Mouse (Mus musculus): ENCODE measurements around the gene Esam.

The Esam gene

GRCm38 (mm10) chr9:37554279-37554678 lies 26.4 kb downstream of the Esam start:
- no peak for DNase-seq (ENCODE audit: low spot score in 2 of 2)

DNA sequence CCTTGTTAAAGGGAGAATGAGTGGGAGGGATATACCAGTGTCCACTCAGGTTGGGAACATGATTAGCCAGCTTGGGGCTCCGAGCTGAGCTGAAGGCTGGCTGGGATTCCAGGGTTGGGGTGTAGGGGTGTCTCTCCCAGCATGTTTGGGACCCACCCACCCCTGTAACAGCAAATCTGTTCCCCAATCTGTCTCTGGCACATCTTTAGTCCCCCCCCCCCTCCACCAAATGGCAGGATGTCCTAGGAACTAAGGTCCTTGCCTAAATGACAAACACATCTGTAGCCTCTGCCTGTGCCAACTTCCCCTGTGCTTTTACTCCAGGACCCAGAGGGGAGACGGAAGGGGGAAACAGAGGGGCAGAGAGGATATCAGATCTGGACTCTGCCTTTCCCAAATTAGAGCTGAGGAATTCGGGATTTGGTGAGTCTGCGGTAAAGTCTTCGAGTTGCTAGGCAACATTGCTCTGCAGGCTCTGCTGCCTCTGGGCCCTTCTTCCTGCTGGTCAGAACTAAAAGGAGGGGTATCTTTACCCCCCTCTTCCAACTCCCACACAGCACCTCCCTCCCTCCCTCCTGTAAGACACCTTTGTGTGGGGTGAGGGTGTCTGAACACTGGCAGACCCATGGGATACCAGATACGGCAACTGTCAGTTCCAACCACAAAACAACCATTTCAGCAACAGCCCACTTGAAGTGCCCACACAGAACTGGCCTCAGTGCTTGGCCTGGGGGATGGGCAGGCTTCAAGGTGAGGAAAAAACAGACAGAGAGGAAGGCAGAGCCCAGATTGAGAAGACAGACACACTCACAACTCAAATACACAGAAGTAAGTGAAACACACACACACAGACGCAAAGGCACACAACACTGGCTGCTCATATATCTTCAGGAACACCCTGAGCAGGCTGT lies 27.2 kb downstream of the Esam start, which contains the start of gene Siae:
Siae (plus strand) TSS at position 861 of the 911 bp plus-strand sequence.
- no peak for DNase-seq (ENCODE audit: low spot score in 2 of 2)

- no peak for DNase-seq (ENCODE audit: low spot score in 2 of 2)
Measured at GRCm38 (mm10) chr9:37556366-37556765, 28.5 kb downstream of the Esam start.

- no peak for DNase-seq (ENCODE audit: low spot score in 2 of 2)
Measured at GRCm38 (mm10) chr9:37560617-37561016, 32.7 kb downstream of the Esam start.

DNA sequence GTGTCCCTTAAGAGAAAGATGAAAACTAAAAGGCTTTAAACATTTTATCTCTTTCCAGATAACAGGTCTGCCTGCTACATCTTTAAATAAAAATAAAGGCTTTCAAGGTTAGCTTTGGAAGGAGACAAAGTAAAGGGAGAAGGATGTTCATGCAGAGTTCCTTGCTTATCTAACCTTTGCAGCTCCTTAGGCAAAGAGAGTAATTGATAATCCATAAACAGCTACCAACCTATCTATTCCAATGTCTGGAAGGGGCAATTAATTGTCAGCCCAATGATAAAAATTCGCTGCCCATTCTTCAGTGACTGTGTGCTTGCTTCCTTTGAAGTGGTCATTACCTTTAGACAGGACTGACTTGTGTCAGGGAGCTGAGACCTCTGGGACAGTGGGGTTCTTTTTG lies 35.9 kb downstream of the Esam start:
- no peak for DNase-seq (ENCODE audit: low spot score in 2 of 2)

DNA sequence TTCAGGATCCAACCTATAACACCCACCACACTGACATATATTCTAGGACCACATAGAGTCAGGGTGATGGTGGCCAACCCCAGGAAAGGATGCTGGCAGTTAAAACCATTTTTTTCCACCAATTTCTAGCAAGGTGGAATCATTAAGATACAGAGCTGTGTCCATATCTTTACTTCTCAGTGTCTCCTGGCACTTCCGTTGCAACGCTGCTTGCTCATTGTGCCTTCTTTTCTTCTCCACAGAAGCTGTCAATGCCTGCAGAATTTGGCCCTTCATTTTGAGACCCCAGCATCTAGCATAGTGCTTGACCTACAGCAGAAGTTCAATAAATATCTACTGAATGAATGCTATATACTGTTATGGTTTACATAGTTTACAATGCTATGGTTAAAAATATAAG lies 39.1 kb downstream of the Esam start:
- DNase-seq (ENCODE audit: low spot score in 2 of 2) = no peak

DNA sequence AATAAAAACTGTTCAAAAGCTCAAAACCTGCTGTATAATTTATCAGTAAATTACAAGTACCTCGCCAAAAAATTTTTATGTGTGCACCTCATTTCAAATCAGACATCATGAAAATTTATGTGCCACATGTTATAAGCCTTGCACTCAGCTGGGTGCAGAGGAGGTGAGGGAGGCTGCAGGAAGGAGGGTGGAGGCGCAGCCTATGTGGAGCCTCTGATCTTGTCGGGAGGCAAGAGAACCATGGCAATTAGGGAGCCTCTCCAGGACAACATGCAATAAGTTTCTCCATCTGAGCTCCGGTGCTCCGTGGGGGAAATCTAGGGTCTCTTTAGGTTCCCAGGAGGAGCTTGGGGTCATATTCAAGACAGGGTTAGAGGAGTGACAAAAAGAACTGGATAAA lies 39.6 kb downstream of the Esam start:
- no peak for DNase-seq (ENCODE audit: low spot score in 2 of 2)

DNA sequence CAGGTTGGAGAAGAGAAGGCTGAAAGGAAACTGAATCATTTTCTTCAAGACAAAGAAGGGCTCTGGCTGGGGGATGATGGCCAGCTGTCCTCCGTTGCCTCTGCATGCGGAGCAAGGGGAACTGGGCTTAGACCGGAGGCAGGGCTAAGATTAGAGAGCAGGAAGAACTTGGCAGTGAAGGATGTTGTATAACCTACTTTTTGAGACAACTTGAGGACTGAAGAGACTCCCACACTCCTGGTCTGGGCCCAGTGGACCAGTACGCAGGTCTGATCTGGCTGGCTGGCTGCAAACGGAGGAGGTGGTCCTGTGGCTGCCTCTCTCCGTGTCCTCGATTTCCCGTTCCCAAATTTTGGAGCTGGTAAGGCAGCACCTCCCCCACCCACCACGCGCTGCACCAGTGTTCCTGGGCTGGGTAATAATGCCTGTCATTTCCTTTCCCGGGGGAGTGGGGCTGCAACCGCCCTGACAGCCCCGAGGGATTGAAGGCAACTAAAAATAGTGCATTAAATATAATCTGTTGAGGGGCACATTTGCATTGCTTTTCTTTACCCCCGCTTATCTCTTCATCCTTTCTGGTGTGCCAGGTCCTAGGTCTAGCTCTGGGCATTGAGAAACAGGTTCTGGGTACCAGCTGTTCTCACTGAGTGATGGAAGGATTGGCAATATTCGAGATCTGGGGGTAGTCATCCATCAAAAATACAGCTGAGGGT lies 40.2 kb downstream of the Esam start:
- peak; percentile 38 to 57 for DNase-seq (ENCODE audit: low spot score in 2 of 2)

DNA sequence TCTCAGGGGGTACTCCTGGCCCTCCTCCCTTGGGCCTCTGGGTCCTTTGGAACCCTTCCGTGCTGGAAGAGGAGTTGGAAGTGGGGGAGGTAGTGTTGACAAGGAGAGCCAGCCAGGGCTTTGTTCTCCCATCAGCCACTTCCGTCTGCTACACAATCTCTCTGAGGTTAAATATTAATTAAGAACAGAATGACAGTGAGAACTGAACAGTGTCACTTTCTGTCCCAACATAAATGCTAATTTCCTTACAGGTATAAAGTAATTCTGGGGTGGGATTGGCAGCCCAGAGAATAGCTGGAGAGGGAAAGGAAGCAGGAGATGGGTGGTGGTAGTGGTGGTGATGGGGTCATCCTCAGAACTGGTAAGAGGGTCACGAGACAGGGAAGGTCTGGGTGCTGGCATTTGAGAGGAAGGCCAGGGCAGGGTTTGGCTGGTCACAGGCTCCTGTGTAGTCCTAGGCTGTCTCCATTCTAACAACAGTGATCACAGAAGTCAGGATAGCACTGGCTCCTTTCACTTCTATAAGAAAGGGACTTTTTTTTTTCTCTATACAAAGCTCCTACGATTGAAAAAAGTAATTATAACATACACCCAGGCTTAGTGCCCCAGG lies 40.8 kb downstream of the Esam start:
- peak in 1 of 2 experiments; percentile 16 for DNase-seq (ENCODE audit: low spot score in 2 of 2)

GRCm38 (mm10) chr9:37569231-37569835 lies 41.5 kb downstream of the Esam start:
- DNase-seq (ENCODE audit: low spot score in 2 of 2) = no peak

- no peak for DNase-seq (ENCODE audit: low spot score in 2 of 2)
Measured at GRCm38 (mm10) chr9:37572204-37572876, 44.5 kb downstream of the Esam start.

- no peak for DNase-seq (ENCODE audit: low spot score in 2 of 2)
Measured at GRCm38 (mm10) chr9:37576436-37576930, 48.6 kb downstream of the Esam start.

DNA sequence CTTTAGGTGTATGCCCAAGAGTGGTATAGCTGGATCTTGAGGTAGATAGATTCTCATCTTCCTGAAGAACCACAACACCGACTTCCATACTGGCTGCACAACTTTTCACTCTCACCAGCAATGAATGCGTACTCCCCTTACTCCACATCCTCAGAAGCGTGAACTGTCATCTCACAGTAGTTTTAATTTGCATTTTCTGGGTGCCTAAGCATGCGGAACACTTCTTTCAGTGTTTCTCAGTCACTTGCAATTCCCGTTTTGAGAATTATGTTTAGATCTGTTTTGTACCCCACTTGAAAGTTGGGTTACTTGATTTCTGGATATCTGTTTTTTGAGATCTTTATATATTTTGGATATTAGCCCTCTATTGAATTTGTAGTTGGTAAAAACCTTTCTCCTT lies 55.7 kb downstream of the Esam start:
- DNase-seq (ENCODE audit: low spot score in 2 of 2) = no peak

DNA sequence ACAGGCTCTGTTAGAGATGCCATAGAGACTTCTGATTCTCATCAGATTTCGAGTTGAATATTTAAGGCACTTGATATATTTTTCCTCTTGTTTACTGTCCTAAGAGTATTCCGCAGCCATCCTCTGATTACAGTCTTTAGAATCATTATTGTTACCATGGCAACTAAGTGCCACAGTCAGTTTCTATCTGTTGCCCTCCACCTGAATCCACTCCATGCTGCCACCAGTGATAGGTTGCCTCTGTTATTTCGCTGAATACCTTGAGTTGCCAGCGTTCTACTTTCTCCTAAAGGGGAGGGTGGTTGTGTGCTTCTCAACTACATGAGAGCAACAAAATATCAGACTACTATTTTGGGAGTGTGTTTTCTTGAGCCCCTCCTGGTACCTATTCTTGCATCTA lies 58.8 kb downstream of the Esam start:
- DNase-seq (ENCODE audit: low spot score in 2 of 2) = no peak
